Mouse (Mus musculus) urinary bladder, adult 2 months (tissue): ENCODE data around the gene Tfg. TPM values are rescaled to one million over a fixed set of nuclear protein-coding genes. Genes with fewer than 3 reads are reported as not detected.

Experiments used
- DNase-seq: peaks from one replicate; pipeline ENCODE4 v3.0.0; 2022; ENCODE audit warnings: low spot score
- polyA plus RNA-seq: library from polyadenylated mRNA; depleted of rRNA; stranded (reverse); fragments of >200 nt; gene quantifications from 2 replicates; pipeline ENCODE4 v1.2.3, GENCODE M21; 2012; rRNA removed

Gene Tfg
- polyA plus RNA-seq, 1 experiment = 54.8 TPM

- no peak for DNase-seq
These were observed 72.0 kb downstream of the Tfg start for GRCm38 (mm10) chr16:56645251-56645650.

Other genes starting within 250 kb of the Tfg start
- 31.1 and 35.7 TPM in 2 replicates for gene Abi3bp, start 239.6 kb downstream of the Tfg start, polyA plus RNA-seq
- gene Adgrg7, start 78.4 kb upstream of the Tfg start, polyA plus RNA-seq = not detected in 2 replicates
- gene Tmem45a, start 168.7 kb upstream of the Tfg start, polyA plus RNA-seq = 15.1 and 15.3 TPM in 2 replicates
- not detected in 2 replicates for gene Lnp1, start 210.6 kb upstream of the Tfg start, polyA plus RNA-seq